Comparison of ENCODE assay signal across 9 mouse cellular contexts in the genomic region with DNA sequence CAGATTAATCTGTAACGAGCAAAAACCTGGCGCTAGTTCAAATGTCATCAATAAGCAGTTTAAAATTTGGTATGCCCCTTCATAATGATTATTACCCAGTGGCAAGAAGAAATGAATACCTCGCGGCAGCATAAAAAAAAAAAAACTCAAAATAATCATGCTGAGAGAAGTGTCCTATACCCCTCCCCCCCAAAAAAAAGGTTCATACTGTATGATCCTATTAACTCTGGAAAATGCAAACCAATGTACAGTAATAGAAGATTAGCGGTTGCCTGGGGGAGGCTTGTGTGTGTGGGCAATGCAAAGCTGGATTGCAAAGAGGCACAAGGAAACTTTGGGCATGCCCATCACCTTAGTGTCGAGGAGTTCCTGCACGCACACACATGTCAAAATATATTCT. TPM values are rescaled to one million over a fixed set of nuclear protein-coding genes. Genes with fewer than 3 reads are reported as not detected.
DNase-seq lines count a peak whose midpoint lies in the region; ATAC-seq lines count a peak whose summit lies in the region.
"Had no signal": no experiment of that assay in that cellular context is flagged by ENCODE, and none has a peak within 500 bp of the region (broad histone marks: within the 10 kb centered on the region; RNA-seq: fewer than 3 reads in every experiment).

A gene (plus strand): TSS at position 301 of the 400 bp plus-strand sequence.

- H3K4me1 ChIP-seq in embryonic facial prominence, embryonic 15.5 days, result peaks cover 23% of the 10 kb centered on the region
- peaks cover 28% of the 10 kb centered on the region for H3K4me1 ChIP-seq in midbrain, embryonic 16.5 days (ENCODE audit: control insufficient read depth, insufficient read depth, low read length)

- H3K36me3 ChIP-seq in embryonic facial prominence, embryonic 15.5 days, result no peaks in the 10 kb centered on the region
- no peaks in the 10 kb centered on the region for H3K36me3 ChIP-seq in midbrain, embryonic 16.5 days (ENCODE audit: control insufficient read depth, insufficient read depth, low read length)

- H3K4me3 ChIP-seq in embryonic facial prominence, embryonic 15.5 days (replicated peaks), result peak within 1 kb of the TSS; percentile 70
- peak within 1 kb of the TSS; percentile 91 for H3K4me3 ChIP-seq in midbrain, embryonic 16.5 days (ENCODE audit: low read depth, low read length)

- DNase-seq in layer of hippocampus, adult 8-10 months (ENCODE audit: low spot score in 2 of 2), result no peak
- no peak for DNase-seq in layer of hippocampus, adult 9-11 months
- no peak for DNase-seq in layer of hippocampus, postnatal 10 days (ENCODE audit: low spot score in 2 of 2)
- no peak for DNase-seq in ovary, adult 18-20 months (ENCODE audit: low spot score)
- DNase-seq in right cerebral cortex, postnatal 10 days (ENCODE audit: low spot score in 2 of 2), result no peak
- no peak for DNase-seq in T-cell, adult 2 months (ENCODE audit: low spot score)

- peak within 1 kb of the TSS; percentile 79 for H3K4me2 ChIP-seq in embryonic facial prominence, embryonic 15.5 days (replicated peaks)
- peak within 1 kb of the TSS; percentile 71 for H3K4me2 ChIP-seq in midbrain, embryonic 16.5 days (ENCODE audit: low read length)

- 63% methylated on average over 7 of the region's 7 CpGs for WGBS in embryonic facial prominence, embryonic 15.5 days
- 59% methylated on average over 7 of the region's 7 CpGs for WGBS in midbrain, embryonic 16.5 days

- no peak within 1 kb of the TSS for H3K27ac ChIP-seq in embryonic facial prominence, embryonic 15.5 days (replicated peaks)
- peak within 1 kb of the TSS; percentile 88 for H3K27ac ChIP-seq in midbrain, embryonic 16.5 days (ENCODE audit: low read length)
- H3K27ac ChIP-seq: macrophage had no signal

- no peaks in the 10 kb centered on the region for H3K9me3 ChIP-seq in embryonic facial prominence, embryonic 15.5 days (replicated peaks)
- no peaks in the 10 kb centered on the region; the same call in 1 of the 2 replicates for H3K9me3 ChIP-seq in midbrain, embryonic 16.5 days (replicated peaks; ENCODE audit: control insufficient read depth, low read length, poor library complexity, severe bottlenecking)

- H3K9ac ChIP-seq in embryonic facial prominence, embryonic 15.5 days, result no peak within 1 kb of the TSS; the same call in 1 of the 2 replicates
- peak within 1 kb of the TSS; percentile 73 for H3K9ac ChIP-seq in midbrain, embryonic 16.5 days (ENCODE audit: low read depth, low read length)

- ATAC-seq in embryonic facial prominence, embryonic 15.5 days (ENCODE audit: insufficient number of reproducible peaks, low FRiP score, low TSS enrichment, low read depth), result no peak
- 0 out of 2 replicates have a peak, but pooled peaks have one; percentile 5 for ATAC-seq in midbrain, embryonic 16.5 days

- H3K27me3 ChIP-seq in embryonic facial prominence, embryonic 15.5 days, result peaks cover 41% of the 10 kb centered on the region
- peaks cover 6% of the 10 kb centered on the region; the same call in 1 of the 2 replicates for H3K27me3 ChIP-seq in midbrain, embryonic 16.5 days (ENCODE audit: control insufficient read depth, insufficient read depth, low read depth, low read length)

RNA-seq across cellular contexts. Expression of the gene that starts here (rescaled TPM):
- total RNA-seq in layer of hippocampus, adult 8-10 months (2022), result 100 to 1,000 TPM; 205 to 269 (median 234) TPM
- polyA plus RNA-seq in embryonic facial prominence, embryonic 15.5 days (2015; fragmentation: Nextera tagmentation; extraction: Ambion mirVana), result 4.3 and 5.5 TPM in 2 replicates
- 100 to 1,000 TPM; 174 to 175 TPM for total RNA-seq in layer of hippocampus, postnatal 10 days (2021)
- polyA plus RNA-seq in midbrain, embryonic 16.5 days (2015; fragmentation: Nextera tagmentation; extraction: Ambion mirVana), result 18.1 and 24.4 TPM in 2 replicates
- polyA plus RNA-seq: macrophage had no signal
